Mouse (Mus musculus) erythroid progenitor cell, adult 5-6 weeks (primary cell): ENCODE data around the gene Atpif1. TPM values are rescaled to one million over a fixed set of nuclear protein-coding genes. Genes with fewer than 3 reads are reported as not detected.
"Not testable (repeated sequence)": the region's sequence is repeated elsewhere in the genome, so short reads cannot be mapped to it uniquely, and the experiment has no call there.

Source experiments
- ATAC-seq: replicated peaks from 2 replicates; pipeline ENCODE4 v1.8.0; 2016; ENCODE audit warnings: moderate number of reproducible peaks, mild to moderate bottlenecking, moderate TSS enrichment, inconsistent platforms; ENCODE audit not compliant: poor library complexity, low FRiP score, severe bottlenecking
- total RNA-seq, 2 experiments: library from RNA; stranded (forward) in 1 of 2; stranded (reverse) in 1 of 2; fragments of 150-400 nt in 1 of 2; fragments of 186-747, 209-891 nt in 1 of 2; gene quantifications; 2 replicates each; pipeline versions ENCODE4 v1.2.3 to v1.2.4; 2015 to 2017; ENCODE audit warnings: low replicate concordance in 2 of 2

Gene Atpif1
- total RNA-seq, 2 experiments from 2014 or later, result 1,556 to 3,478 TPM

- no peak for ATAC-seq
These were observed 39.1 kb downstream of the Atpif1 start for GRCm38 (mm10) chr4:132494271-132494918.

GRCm38 (mm10) chr4:132492178-132493060 is 41.0 kb downstream of the Atpif1 start:
- no peak for ATAC-seq

- no peak for ATAC-seq
These were observed 41.7 kb downstream of the Atpif1 start for GRCm38 (mm10) chr4:132491748-132492147.

GRCm38 (mm10) chr4:132491057-132491456 is 42.4 kb downstream of the Atpif1 start:
- no peak for ATAC-seq

- ATAC-seq, result no peak
These were observed 43.0 kb downstream of the Atpif1 start for GRCm38 (mm10) chr4:132490273-132491010.

- no peak for ATAC-seq
These were observed 44.5 kb downstream of the Atpif1 start for GRCm38 (mm10) chr4:132488976-132489375.

GRCm38 (mm10) chr4:132488521-132488920 is 44.9 kb downstream of the Atpif1 start:
- no peak for ATAC-seq

DNA sequence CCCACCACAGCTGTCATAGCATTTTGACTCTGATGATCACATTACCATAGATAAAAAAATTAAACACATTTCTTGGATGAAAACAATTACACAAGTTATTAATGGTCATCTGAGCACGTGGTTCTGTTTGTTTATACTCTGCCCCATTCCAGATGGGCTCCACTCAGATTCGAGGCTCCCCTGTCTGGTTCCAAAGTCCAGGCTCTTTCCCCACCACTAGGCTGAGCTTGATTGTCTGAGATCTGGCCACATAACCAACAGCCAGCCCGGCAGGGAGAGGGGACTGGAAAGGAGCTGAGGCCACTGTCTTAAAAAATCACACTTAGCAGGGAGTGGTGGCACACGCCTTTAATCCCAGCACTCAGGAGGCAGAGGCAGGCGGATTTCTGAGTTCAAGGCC is 48.6 kb downstream of the Atpif1 start:
- ATAC-seq, result no peak

GRCm38 (mm10) chr4:132484231-132484630 is 49.2 kb downstream of the Atpif1 start:
- no peak for ATAC-seq

DNA sequence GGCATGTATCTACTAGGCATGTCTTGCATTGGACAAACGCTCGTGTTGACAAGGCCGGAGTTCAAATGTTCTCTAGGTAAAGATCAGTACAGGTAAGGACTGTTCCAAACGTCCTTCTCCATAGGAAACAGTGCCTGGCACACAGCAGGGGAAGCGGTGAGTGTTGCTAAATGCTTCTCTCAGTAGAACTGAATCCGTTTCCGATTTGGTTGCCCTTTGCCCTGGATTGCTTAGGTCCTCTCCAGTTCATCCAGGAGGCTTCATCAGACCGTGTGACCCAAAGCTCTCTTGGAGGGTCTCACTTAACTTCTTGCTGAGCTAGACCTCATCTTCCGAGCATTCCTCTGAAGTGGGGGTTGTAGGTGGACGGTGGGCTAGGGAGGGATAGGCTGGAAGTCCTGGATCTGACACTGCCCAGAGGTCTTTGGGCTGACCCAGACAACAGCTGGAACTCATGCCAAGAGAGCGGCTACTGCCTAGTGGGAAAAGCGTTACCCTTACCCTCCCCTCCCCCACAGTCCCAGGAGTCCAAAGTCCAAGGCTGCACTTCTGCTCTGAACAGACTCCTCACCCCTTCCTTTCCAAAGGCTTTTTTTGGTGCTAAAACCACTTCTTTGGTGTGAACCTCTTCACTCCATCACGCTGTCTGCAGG is 50.4 kb downstream of the Atpif1 start:
- ATAC-seq, result no peak

- not testable (repeated sequence) for ATAC-seq
These were observed 51.4 kb downstream of the Atpif1 start for GRCm38 (mm10) chr4:132482104-132482503.

Other genes with a start within 250 kb of the Atpif1 start
- not detected in 2 replicates for gene Rab42, start 230.3 kb downstream of the Atpif1 start, total RNA-seq (2015; ENCODE audit: low replicate concordance)
- not detected in 2 replicates for gene Rab42, start 230.3 kb downstream of the Atpif1 start, total RNA-seq (2017; ENCODE audit: low replicate concordance)
- 13.0 and 18.0 TPM in 2 replicates for gene Trnau1ap, start 204.1 kb downstream of the Atpif1 start, total RNA-seq (2015; ENCODE audit: low replicate concordance)
- 8.9 and 14.1 TPM in 2 replicates for gene Trnau1ap, start 204.1 kb downstream of the Atpif1 start, total RNA-seq (2017; ENCODE audit: low replicate concordance)
- gene Rcc1, start 180.1 kb downstream of the Atpif1 start, total RNA-seq (2015; ENCODE audit: low replicate concordance), result 27.0 and 42.3 TPM in 2 replicates
- 36.5 and 47.0 TPM in 2 replicates for gene Rcc1, start 180.1 kb downstream of the Atpif1 start, total RNA-seq (2017; ENCODE audit: low replicate concordance)
- 71.7 and 90.5 TPM in 2 replicates for gene Phactr4, start 111.2 kb downstream of the Atpif1 start, total RNA-seq (2015; ENCODE audit: low replicate concordance)
- gene Phactr4, start 111.2 kb downstream of the Atpif1 start, total RNA-seq (2017; ENCODE audit: low replicate concordance), result 61.1 and 75.6 TPM in 2 replicates
- 10.5 and 12.2 TPM in 2 replicates for gene Med18, start 69.7 kb downstream of the Atpif1 start, total RNA-seq (2015; ENCODE audit: low replicate concordance)
- 5.7 and 16.2 TPM in 2 replicates for gene Med18, start 69.7 kb downstream of the Atpif1 start, total RNA-seq (2017; ENCODE audit: low replicate concordance)
- 11.2 and 11.7 TPM in 2 replicates for gene Sesn2, start 23.2 kb downstream of the Atpif1 start, total RNA-seq (2015; ENCODE audit: low replicate concordance)
- 7.8 and 10.9 TPM in 2 replicates for gene Sesn2, start 23.2 kb downstream of the Atpif1 start, total RNA-seq (2017; ENCODE audit: low replicate concordance)
- 107 and 129 TPM in 2 replicates for gene Dnajc8, start 1.9 kb upstream of the Atpif1 start, total RNA-seq (2015; ENCODE audit: low replicate concordance)
- 248 and 264 TPM in 2 replicates for gene Dnajc8, start 1.9 kb upstream of the Atpif1 start, total RNA-seq (2017; ENCODE audit: low replicate concordance)
- 2.9 and 3.8 TPM in 2 replicates for gene Ptafr, start 30.4 kb upstream of the Atpif1 start, total RNA-seq (2015; ENCODE audit: low replicate concordance)
- 4.4 and 5.4 TPM in 2 replicates for gene Ptafr, start 30.4 kb upstream of the Atpif1 start, total RNA-seq (2017; ENCODE audit: low replicate concordance)
- 34.2 and 43.6 TPM in 2 replicates for gene Eya3, start 105.3 kb upstream of the Atpif1 start, total RNA-seq (2015; ENCODE audit: low replicate concordance)
- 15.0 and 28.9 TPM in 2 replicates for gene Eya3, start 105.3 kb upstream of the Atpif1 start, total RNA-seq (2017; ENCODE audit: low replicate concordance)
- 0.42 TPM in 1 of 2 replicates, not detected in the other for gene Xkr8, start 198.9 kb upstream of the Atpif1 start, total RNA-seq (2015; ENCODE audit: low replicate concordance)
- gene Xkr8, start 198.9 kb upstream of the Atpif1 start, total RNA-seq (2017; ENCODE audit: low replicate concordance), result 0.08 and 0.64 TPM in 2 replicates
- gene Smpdl3b, start 223.6 kb upstream of the Atpif1 start, total RNA-seq (2015; ENCODE audit: low replicate concordance), result 2.5 TPM in 1 of 2 replicates, not detected in the other
- not detected in 2 replicates for gene Smpdl3b, start 223.6 kb upstream of the Atpif1 start, total RNA-seq (2017; ENCODE audit: low replicate concordance)
- 32.7 and 54.4 TPM in 2 replicates for gene Rpa2, start 234.7 kb upstream of the Atpif1 start, total RNA-seq (2015; ENCODE audit: low replicate concordance)
- 28.4 and 51.9 TPM in 2 replicates for gene Rpa2, start 234.7 kb upstream of the Atpif1 start, total RNA-seq (2017; ENCODE audit: low replicate concordance)